Mouse (Mus musculus) bone marrow macrophage, adult 2 months (primary cell): ENCODE measurements at regions not wholly inside any gene's neighbourhood (a gene's known extent, or its start where the extent isn't known, plus 50 kb on each side); places are given as distances from the start of the nearest gene placed in this dataset.

Experiments used
- H3K27ac ChIP-seq: 2 replicates; pipeline ENCODE4 v1.5.1; 2012; ENCODE audit warnings: low read depth, low read length; ENCODE audit not compliant: insufficient read depth
- H3K4me1 ChIP-seq: 2 replicates; pipeline ENCODE4 v1.6.1; 2012; ENCODE audit warnings: low read length; ENCODE audit not compliant: control insufficient read depth, insufficient read depth
- H3K4me3 ChIP-seq: 2 replicates; pipeline ENCODE4 v1.5.1; 2012; ENCODE audit warnings: mild to moderate bottlenecking, low read length, moderate library complexity; ENCODE audit not compliant: insufficient read depth
- CTCF ChIP-seq: IDR thresholded peaks from 2 replicates; pipeline ENCODE4 v1.5.1; 2012; ENCODE audit warnings: low read depth, mild to moderate bottlenecking, low read length, moderate library complexity
- POLR2A ChIP-seq: IDR thresholded peaks from 2 replicates; pipeline ENCODE4 v1.6.1; 2012; ENCODE audit warnings: mild to moderate bottlenecking, low read depth, low read length, borderline replicate concordance

GRCm38 (mm10) chr2:159019921-159020534 is 225.4 kb downstream of the Dhx35 start:
- H3K4me3 ChIP-seq: no peak overlapping the region
- no peak for TF ChIP-seq CTCF
- no peak for TF ChIP-seq POLR2A
- no peak overlapping the region for H3K27ac ChIP-seq
- no peaks in the 10 kb centered on the region for H3K4me1 ChIP-seq

GRCm38 (mm10) chr2:159032147-159032546 is 237.5 kb downstream of the Dhx35 start:
- Histone ChIP-seq H3K4me3 (no peak overlapping the region), H3K4me1 (no peaks in the 10 kb centered on the region), H3K27ac (no peak overlapping the region)
- TF ChIP-seq POLR2A (no peak), CTCF (no peak)

- no peak overlapping the region for H3K4me3 ChIP-seq
- H3K27ac ChIP-seq: no peak overlapping the region
- TF ChIP-seq CTCF (no peak), POLR2A (no peak)
- H3K4me1 ChIP-seq: no peaks in the 10 kb centered on the region
These were observed 245.3 kb downstream of the Dhx35 start for GRCm38 (mm10) chr2:159039916-159040315.

GRCm38 (mm10) chr2:159053534-159053933 is 258.9 kb downstream of the Dhx35 start:
- Histone ChIP-seq H3K4me3 (no peak overlapping the region), H3K4me1 (no peaks in the 10 kb centered on the region), H3K27ac (no peak overlapping the region)
- TF ChIP-seq POLR2A: no peak
- TF ChIP-seq CTCF: no peak

GRCm38 (mm10) chr2:159053936-159054335 is 259.3 kb downstream of the Dhx35 start:
- TF ChIP-seq POLR2A (no peak), CTCF (no peak)
- Histone ChIP-seq H3K27ac (no peak overlapping the region), H3K4me1 (no peaks in the 10 kb centered on the region), H3K4me3 (no peak overlapping the region)

- no peaks in the 10 kb centered on the region for H3K4me1 ChIP-seq
- TF ChIP-seq POLR2A (no peak), CTCF (no peak)
- no peak overlapping the region for H3K4me3 ChIP-seq
- no peak overlapping the region for H3K27ac ChIP-seq
These were observed 259.8 kb downstream of the Dhx35 start for GRCm38 (mm10) chr2:159054451-159054850.

GRCm38 (mm10) chr2:159055780-159056179 is 261.2 kb downstream of the Dhx35 start:
- Histone ChIP-seq H3K27ac (no peak overlapping the region), H3K4me1 (no peaks in the 10 kb centered on the region)
- TF ChIP-seq CTCF (no peak), POLR2A (no peak)

GRCm38 (mm10) chr2:159056960-159057359 is 262.4 kb downstream of the Dhx35 start:
- TF ChIP-seq CTCF: no peak
- TF ChIP-seq POLR2A: no peak
- Histone ChIP-seq H3K4me1 (no peaks in the 10 kb centered on the region), H3K4me3 (no peak overlapping the region), H3K27ac (no peak overlapping the region)

More at GRCm38 (mm10) chr2:159055780-159056179, 261.2 kb downstream of the Dhx35 start:
- H3K4me3 ChIP-seq: no peak overlapping the region

- TF ChIP-seq POLR2A (no peak), CTCF (no peak)
- Histone ChIP-seq H3K4me1 (no peaks in the 10 kb centered on the region), H3K27ac (no peak overlapping the region), H3K4me3 (no peak overlapping the region)
These were observed 262.9 kb downstream of the Dhx35 start for GRCm38 (mm10) chr2:159057506-159057905.

GRCm38 (mm10) chr2:159062266-159062665 is 267.7 kb downstream of the Dhx35 start:
- no peak overlapping the region for H3K27ac ChIP-seq
- no peaks in the 10 kb centered on the region for H3K4me1 ChIP-seq
- TF ChIP-seq CTCF: no peak
- TF ChIP-seq POLR2A: no peak
- H3K4me3 ChIP-seq: no peak overlapping the region
